ENCODE assay signal across 13 mouse cellular contexts in the genomic region with DNA sequence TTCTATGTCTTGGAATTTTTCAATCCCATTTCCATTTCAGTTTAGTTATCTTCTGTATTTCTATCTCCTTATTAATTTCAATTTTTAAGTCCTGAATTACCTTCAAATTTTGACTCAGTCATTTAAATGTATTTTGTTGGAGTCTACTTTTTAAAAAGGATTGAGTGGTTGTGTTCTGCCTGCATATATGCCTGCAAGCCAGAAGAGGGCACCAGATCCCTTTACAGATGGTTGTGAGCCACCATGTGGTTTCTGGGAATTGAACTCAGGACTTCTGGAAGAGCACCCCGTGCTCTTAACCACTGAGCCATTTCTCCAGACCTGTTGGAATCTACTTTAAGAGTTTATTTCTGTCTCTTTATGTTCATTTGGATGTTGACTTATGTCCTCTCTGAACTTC. TPM values are rescaled to one million over a fixed set of nuclear protein-coding genes. Genes with fewer than 3 reads are reported as not detected.
DNase-seq lines count a peak whose midpoint lies in the region; ATAC-seq lines count a peak whose summit lies in the region.
"Had no signal": no experiment of that assay in that cellular context is flagged by ENCODE, and none has a peak within 500 bp of the region (broad histone marks: within the 10 kb centered on the region; RNA-seq: fewer than 3 reads in every experiment).

No protein-coding gene starts in this region.

- H3K27ac ChIP-seq in hindbrain, embryonic 11.5 days (ENCODE audit: low read depth, low read length): no peak overlapping the region
- no peak overlapping the region for H3K27ac ChIP-seq in hindbrain, embryonic 13.5 days
- H3K27ac ChIP-seq: midbrain, embryonic 12.5 days; neural tube, embryonic 15.5 days had no signal

- DNase-seq in hindbrain, embryonic 11.5 days (ENCODE audit: low spot score): peak; percentile 15
- peak; percentile 2 for DNase-seq in retina, postnatal 1 day
- no peak for DNase-seq in retina, embryonic 14.5 days (ENCODE audit: low spot score)
- peak; percentile 64 for DNase-seq in R1 (ENCODE audit: low read depth, low spot score)
- peak; percentile 2 for DNase-seq in telencephalon, adult 2 months (ENCODE audit: low read depth, low spot score)
- DNase-seq in ovary, postnatal 14 days (ENCODE audit: low spot score): no peak
- DNase-seq: cerebellum, adult 2 months; kidney, adult 11 months; lung, adult 2 months had no signal

- no peak overlapping the region for H3K4me3 ChIP-seq in hindbrain, embryonic 11.5 days (ENCODE audit: low read depth, low read length)
- H3K4me3 ChIP-seq in hindbrain, embryonic 13.5 days: no peak overlapping the region
- H3K4me3 ChIP-seq: midbrain, embryonic 12.5 days; neural tube, embryonic 15.5 days had no signal

- H3K4me1 ChIP-seq in hindbrain, embryonic 11.5 days (replicated peaks; ENCODE audit: control insufficient read depth, insufficient read depth, low read length): no peaks in the 10 kb centered on the region
- H3K4me1 ChIP-seq in hindbrain, embryonic 13.5 days (replicated peaks): no peaks in the 10 kb centered on the region
- H3K4me1 ChIP-seq: midbrain, embryonic 12.5 days; neural tube, embryonic 15.5 days had no signal

- no peak overlapping the region for H3K4me2 ChIP-seq in hindbrain, embryonic 11.5 days (replicated peaks; ENCODE audit: low read depth, low read length)
- no peak overlapping the region for H3K4me2 ChIP-seq in hindbrain, embryonic 13.5 days
- H3K4me2 ChIP-seq: midbrain, embryonic 12.5 days; neural tube, embryonic 15.5 days had no signal

- no peak for ATAC-seq in hindbrain, embryonic 11.5 days (ENCODE audit: low FRiP score)
- ATAC-seq in hindbrain, embryonic 13.5 days (ENCODE audit: low FRiP score): no peak

- no peaks in the 10 kb centered on the region for H3K9me3 ChIP-seq in hindbrain, embryonic 11.5 days (ENCODE audit: control insufficient read depth, low read length)
- no peaks in the 10 kb centered on the region for H3K9me3 ChIP-seq in hindbrain, embryonic 13.5 days
- H3K9me3 ChIP-seq: midbrain, embryonic 12.5 days; neural tube, embryonic 15.5 days had no signal

- 41% methylated on average over 1 of the region's 1 CpGs for WGBS in hindbrain, embryonic 11.5 days
- WGBS in hindbrain, embryonic 13.5 days: 32% methylated on average over 1 of the region's 1 CpGs

- no peak overlapping the region for H3K9ac ChIP-seq in hindbrain, embryonic 11.5 days (ENCODE audit: low read depth, low read length)
- no peak overlapping the region for H3K9ac ChIP-seq in hindbrain, embryonic 13.5 days
- H3K9ac ChIP-seq: midbrain, embryonic 12.5 days; neural tube, embryonic 15.5 days had no signal

- no peaks in the 10 kb centered on the region for H3K36me3 ChIP-seq in hindbrain, embryonic 11.5 days (ENCODE audit: control insufficient read depth, insufficient read depth, low read length)
- H3K36me3 ChIP-seq in hindbrain, embryonic 13.5 days: no peaks in the 10 kb centered on the region
- H3K36me3 ChIP-seq: midbrain, embryonic 12.5 days; neural tube, embryonic 15.5 days had no signal

- no peaks in the 10 kb centered on the region for H3K27me3 ChIP-seq in hindbrain, embryonic 11.5 days (ENCODE audit: control insufficient read depth, insufficient read depth, low read length)
- no peaks in the 10 kb centered on the region for H3K27me3 ChIP-seq in hindbrain, embryonic 13.5 days
- H3K27me3 ChIP-seq: midbrain, embryonic 12.5 days; neural tube, embryonic 15.5 days had no signal

RNA-seq across cellular contexts. Expression of gene Omt2a, which starts 4.9 kb away (rescaled TPM):
- not detected in 2 replicates for polyA plus RNA-seq in hindbrain, embryonic 11.5 days (2014; fragmentation: Nextera tagmentation; extraction: Ambion mirVana)
- not detected in 2 replicates for polyA plus RNA-seq in hindbrain, embryonic 13.5 days (2015; fragmentation: Nextera tagmentation; extraction: Ambion mirVana)
- polyA plus RNA-seq: cerebellum, adult 2 months; heart, embryonic 14.5 days; lung, adult 2 months; midbrain, embryonic 12.5 days; neural tube, embryonic 15.5 days had no signal

RNA-seq across cellular contexts. Expression of gene Omt2b, which starts 7.9 kb away (rescaled TPM):
- polyA plus RNA-seq in hindbrain, embryonic 11.5 days (2014; fragmentation: Nextera tagmentation; extraction: Ambion mirVana): not detected in 2 replicates
- polyA plus RNA-seq in hindbrain, embryonic 13.5 days (2015; fragmentation: Nextera tagmentation; extraction: Ambion mirVana): not detected in 2 replicates
- polyA plus RNA-seq: cerebellum, adult 2 months; heart, embryonic 14.5 days; lung, adult 2 months; midbrain, embryonic 12.5 days; neural tube, embryonic 15.5 days had no signal

RNA-seq across cellular contexts. Expression of gene Gm10639, which starts 29.8 kb away (rescaled TPM):
- not detected in 2 replicates for polyA plus RNA-seq in hindbrain, embryonic 11.5 days (2014; fragmentation: Nextera tagmentation; extraction: Ambion mirVana)
- polyA plus RNA-seq in hindbrain, embryonic 13.5 days (2015; fragmentation: Nextera tagmentation; extraction: Ambion mirVana): not detected in 2 replicates
- polyA plus RNA-seq: cerebellum, adult 2 months; heart, embryonic 14.5 days; lung, adult 2 months; midbrain, embryonic 12.5 days; neural tube, embryonic 15.5 days had no signal

RNA-seq across cellular contexts. Expression of gene Gsta2, which starts 36.1 kb away (rescaled TPM):
- polyA plus RNA-seq in hindbrain, embryonic 11.5 days (2014; fragmentation: Nextera tagmentation; extraction: Ambion mirVana): not detected in 2 replicates
- not detected in 2 replicates for polyA plus RNA-seq in hindbrain, embryonic 13.5 days (2015; fragmentation: Nextera tagmentation; extraction: Ambion mirVana)
- polyA plus RNA-seq: cerebellum, adult 2 months; heart, embryonic 14.5 days; midbrain, embryonic 12.5 days; neural tube, embryonic 15.5 days had no signal

RNA-seq across cellular contexts. Expression of gene Dppa5a, which starts 48.5 kb away (rescaled TPM):
- 0.35 and 0.79 TPM in 2 replicates for polyA plus RNA-seq in hindbrain, embryonic 11.5 days (2014; fragmentation: Nextera tagmentation; extraction: Ambion mirVana)
- 2.4 and 3.1 TPM in 2 replicates for polyA plus RNA-seq in hindbrain, embryonic 13.5 days (2015; fragmentation: Nextera tagmentation; extraction: Ambion mirVana)
- polyA plus RNA-seq: heart, embryonic 14.5 days; midbrain, embryonic 12.5 days had no signal

Comparison
In these comparisons a context has a peak if more than half of its experiments do, and no peak if none do; other contexts are left out.
1. DNase-seq: peak in hindbrain, embryonic 11.5 days (single experiment), retina, postnatal 1 day (single experiment), R1 (single experiment) and telencephalon, adult 2 months (single experiment); none in retina, embryonic 14.5 days (single experiment) and ovary, postnatal 14 days (single experiment).